8 mouse cellular contexts compared by ENCODE assay signal in the genomic region with DNA sequence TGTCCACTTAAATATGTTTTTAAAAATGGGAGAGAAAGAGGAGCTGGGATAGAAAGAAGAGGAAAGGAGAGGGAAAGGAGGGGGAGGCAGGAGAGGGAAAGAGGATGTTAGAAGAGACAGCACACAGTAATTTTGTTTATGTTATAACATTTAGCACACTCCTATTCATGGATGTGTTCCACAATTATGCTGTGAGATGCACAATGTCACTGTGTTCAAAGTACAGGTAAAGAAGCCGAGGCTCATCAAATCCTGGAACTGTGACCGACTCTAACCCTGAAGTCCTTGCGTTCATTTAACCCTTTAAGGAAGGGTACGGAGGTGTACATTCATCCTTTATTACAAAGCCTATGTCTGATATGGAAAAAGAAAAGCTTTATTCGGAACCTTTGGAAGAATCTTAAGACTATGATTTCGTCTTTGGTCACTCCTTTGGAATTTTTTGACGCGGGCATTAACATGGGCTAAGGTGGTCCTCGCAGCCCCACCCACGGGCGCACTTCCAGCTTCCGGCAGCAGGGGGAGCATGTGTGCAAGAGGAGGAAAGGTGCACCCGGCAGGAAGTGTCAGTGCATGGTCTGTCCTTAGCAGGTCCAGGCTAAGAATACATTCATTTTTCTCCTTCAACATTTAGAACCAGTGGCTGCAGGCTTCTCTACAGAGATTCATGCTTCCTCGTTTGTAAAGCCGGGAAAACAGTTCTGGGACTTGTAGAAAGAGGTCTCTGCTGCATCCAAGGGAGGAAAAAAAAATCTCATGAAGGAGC.
DNase-seq lines count a peak whose midpoint lies in the region; ATAC-seq and TF ChIP-seq lines count a peak whose summit lies in the region.

No protein-coding gene starts in this region.

- H3K27ac ChIP-seq in cortical plate, adult 2 months (ENCODE audit: insufficient read depth, low read length): no peak overlapping the region

- TF ChIP-seq CTCF in cortical plate, adult 2 months (IDR thresholded peaks at IDR 0.05; ENCODE audit: extremely low read depth, insufficient read depth, low read length): peak; percentile 81

- H3K4me1 ChIP-seq in cortical plate, adult 2 months (ENCODE audit: control insufficient read depth, insufficient read depth, low read length): peaks cover 3% of the 10 kb centered on the region; the same call in 1 of the 2 replicates

- peak; percentile 90 for DNase-seq in gastrocnemius, postnatal 10 days
- DNase-seq in left cerebral cortex, postnatal 14 days (ENCODE audit: low spot score in 2 of 2): peak; percentile 62 to 78
- peak; percentile 59 for DNase-seq in right cerebral cortex, postnatal 25 days
- peak; percentile 78 to 92 for DNase-seq in urinary bladder, postnatal 4 days (ENCODE audit: low spot score in 2 of 2)

- ATAC-seq in activated CD4-positive, CD25-positive, alpha-beta regulatory T cell, adult 4 months: peak; percentile 71
- peak; percentile 79 for ATAC-seq in inflammation-experienced regulatory T-cells, adult 6 months
- peak; percentile 66 for ATAC-seq in megakaryocyte-erythroid progenitor cell, adult 5-6 weeks (replicated peaks; ENCODE audit: low FRiP score, low TSS enrichment, poor library complexity, severe bottlenecking)

- intact Hi-C loops in left cerebral cortex, postnatal 14 days (cut with DNase I): loop anchor here (2.0 to 10.0 kb wide), 3 partner anchors 124 to 307 kb away; no protein-coding TSS in a partner anchor

- TF ChIP-seq POLR2A in cortical plate, adult 2 months (IDR thresholded peaks at IDR 0.05; ENCODE audit: extremely low read depth, insufficient read depth, low read length): no peak

- no peak overlapping the region for H3K4me3 ChIP-seq in cortical plate, adult 2 months (ENCODE audit: insufficient read depth, low read length)
